Mouse (Mus musculus) R1 (cell line): ENCODE results near the gene Mup4.

ENCODE experiments used
- DNase-seq: peaks from one replicate; pipeline ENCODE4 v3.0.0-alpha.2; 2018; ENCODE audit warnings: low read depth, low spot score

Gene Mup4

DNA sequence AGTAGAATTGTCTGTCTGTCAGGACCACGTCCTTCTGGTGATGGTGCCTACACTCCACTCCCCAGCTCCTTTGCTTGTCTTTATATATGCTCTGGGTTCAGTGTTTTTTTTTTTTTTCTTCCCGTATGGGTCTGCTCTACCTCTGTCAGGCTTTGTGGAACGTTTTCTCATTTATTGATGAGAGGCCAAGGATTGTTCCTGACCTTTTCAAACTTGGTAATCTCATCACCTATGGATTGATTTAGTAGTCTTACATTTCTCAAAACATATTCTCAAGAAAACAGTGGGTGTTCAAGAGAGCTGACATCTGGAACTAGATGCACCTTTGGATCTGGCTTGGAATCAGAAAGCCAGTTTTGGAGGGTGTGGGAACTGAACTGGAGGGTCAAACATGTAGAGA is at the start of gene Mup4:
Mup4 (minus strand) TSS at position 101 of the 400 bp plus-strand sequence.
- no peak for DNase-seq

DNA sequence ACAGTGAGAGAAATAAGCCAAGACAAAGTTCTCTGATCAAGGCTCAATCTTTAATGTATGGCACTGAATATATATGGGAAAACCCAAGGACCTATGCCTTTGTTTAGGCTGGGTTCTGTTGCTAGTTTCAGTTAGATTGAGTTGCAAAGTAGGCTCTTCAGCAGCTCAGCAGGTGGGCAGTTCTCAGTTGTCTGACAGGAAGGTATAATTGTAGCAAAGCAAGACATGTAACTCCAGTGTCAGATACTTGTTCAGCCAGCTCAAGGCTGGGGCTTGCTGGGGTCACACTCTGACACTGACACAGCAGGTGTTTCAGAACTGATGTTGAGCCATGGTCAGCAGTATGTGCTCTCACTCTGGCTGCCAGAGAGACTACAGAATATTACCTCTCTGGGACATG is 37.4 kb upstream of the Mup4 start:
- peak; percentile 79 for DNase-seq

GRCm38 (mm10) chr4:59963405-59964344 is 3.2 kb upstream of the Mup4 start, which contains the start of gene Mup6:
TSS of gene Mup6 (plus strand) at chr4:59964294.
- peak; percentile 97 for DNase-seq

GRCm38 (mm10) chr4:59937543-59937942 is 23.0 kb downstream of the Mup4 start:
- no peak for DNase-seq

DNA sequence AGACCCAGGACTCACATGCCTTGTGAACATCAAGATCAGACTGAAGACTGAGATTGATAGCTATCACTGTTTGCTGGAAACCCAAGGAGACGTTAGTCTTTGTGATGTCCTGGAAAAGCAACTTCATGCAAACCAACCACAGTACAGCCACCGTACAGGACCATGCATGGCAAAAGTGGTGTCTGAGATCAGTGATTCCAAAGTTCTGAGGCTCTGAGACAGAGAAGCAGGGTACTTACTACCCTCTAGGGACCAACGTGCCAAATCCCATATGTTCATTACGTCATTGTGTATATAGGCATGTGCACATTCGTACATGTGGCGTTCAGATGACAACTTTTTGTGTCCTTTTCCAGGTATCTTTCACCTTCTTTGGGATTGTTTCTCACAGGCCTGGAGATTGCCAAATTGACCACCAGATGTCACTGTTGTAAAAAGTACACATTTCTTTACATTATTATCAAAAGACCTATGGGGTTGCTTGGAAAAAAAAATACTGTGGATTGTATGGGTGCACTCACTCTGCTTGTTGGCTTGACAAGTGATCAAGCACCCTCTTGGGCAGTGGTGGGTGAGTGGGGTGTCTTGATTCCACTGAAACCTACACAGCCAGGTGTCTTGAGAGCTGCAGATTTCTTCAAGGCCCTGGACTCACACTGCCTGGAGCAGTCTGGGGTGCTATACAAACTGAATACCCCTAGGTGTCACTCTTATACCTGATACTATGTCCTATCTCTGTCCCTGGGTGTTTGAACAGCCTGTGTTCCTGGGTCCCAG is 27.8 kb downstream of the Mup4 start:
- DNase-seq: peak; percentile 82

- peak; percentile 92 for DNase-seq
Measured at GRCm38 (mm10) chr4:59928347-59928746, 32.2 kb downstream of the Mup4 start.

DNA sequence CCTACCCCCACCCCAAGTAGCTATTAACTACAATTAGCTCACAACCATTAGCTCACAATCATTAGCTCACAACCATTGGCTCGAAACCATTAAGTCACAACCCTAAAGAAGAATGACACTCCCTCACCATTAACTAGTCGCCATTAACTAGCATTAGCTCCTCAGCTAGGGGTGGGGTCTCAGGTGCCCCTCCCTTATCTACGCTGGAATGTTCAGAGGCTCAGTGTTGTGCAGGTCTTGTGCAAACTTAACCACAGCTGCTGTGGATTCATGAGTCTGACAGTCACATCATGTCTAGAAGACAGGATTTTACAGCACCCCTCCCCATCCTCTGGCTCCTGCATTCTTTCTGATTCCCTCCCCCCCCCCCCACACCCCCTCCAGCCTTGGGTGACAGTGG is 32.8 kb downstream of the Mup4 start:
- DNase-seq: no peak

DNA sequence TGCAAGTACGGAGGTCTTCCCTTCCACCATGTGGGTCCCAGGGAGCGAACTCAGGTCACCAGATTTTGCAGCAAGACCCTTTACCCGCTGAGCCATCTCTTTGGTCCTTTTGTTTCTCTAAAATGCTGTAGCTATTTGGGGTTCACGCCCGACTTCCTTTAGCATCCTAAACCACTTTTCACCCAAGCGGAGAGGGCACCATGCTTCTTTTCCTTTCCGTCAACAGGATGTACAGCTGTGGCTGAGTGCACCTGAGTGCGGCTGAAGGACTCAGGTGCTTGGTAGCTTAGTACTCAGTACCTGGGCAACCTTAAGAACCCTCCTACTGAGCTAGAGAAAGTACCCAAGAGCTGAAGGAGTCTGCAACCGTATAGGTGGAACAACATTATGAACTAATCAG is 35.4 kb downstream of the Mup4 start:
- DNase-seq: no peak

DNA sequence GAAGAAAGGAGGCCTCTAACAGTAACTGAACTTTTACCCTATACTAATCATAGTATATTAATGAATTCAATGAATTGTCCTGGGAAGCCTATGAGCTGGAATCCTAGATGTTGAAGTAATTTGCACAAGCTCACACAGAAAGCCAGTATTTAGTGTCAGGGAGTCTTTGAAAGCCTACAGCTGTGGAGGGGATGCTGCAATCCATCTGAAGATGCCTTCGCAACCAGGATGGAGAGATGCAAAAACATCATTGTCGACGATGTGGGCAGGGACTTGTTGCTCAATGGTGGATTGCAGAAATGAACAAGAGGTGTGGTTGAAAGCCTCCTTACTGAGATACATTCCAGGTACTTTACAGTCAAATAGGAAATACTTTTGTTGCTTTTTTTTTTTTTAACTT is 42.5 kb downstream of the Mup4 start:
- no peak for DNase-seq

DNA sequence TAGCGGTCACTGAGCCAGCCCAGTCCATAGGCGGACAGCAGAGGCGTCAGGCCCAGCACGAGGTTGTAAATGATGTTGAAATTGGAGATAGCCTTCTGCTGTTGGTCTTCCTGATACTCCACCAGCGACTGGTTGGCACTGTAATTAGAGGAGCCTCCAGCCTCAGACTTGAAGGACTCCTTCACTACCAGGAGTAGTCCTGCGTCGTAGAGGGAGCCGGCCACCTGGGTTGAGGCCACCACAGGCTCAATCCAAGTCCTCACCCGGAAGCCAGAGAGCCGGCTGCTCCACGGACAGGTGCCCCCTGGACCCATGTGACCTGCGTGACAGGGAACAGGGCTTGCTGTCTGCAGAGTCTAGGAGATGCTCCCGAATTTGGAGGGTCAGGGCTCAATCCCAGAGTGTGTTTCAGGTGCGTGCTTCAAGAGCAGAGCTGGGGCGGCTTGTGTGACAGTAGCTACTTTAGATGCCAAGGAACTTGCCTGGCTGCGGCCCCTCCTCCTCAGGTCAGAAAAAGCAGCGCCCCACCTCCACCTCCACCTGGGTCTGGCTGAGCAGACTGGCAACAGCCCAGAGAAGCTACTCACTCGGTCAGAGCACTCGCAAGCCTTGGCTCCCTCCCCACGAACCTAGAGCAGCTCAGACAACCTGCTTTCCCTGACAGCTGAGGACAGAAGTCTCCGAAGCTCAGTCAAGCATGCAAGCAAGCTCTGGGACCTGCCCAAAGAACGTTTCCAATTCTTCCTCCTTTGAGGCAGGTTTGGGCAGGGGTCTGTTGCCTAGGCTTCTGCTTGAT is 45.7 kb downstream of the Mup4 start, which contains the start of gene Slc46a2:
Slc46a2 (minus strand) TSS at position 449 of the 796 bp plus-strand sequence.
- no peak for DNase-seq

- no peak for DNase-seq
Measured at GRCm38 (mm10) chr4:59908785-59909184, 51.7 kb downstream of the Mup4 start.

DNA sequence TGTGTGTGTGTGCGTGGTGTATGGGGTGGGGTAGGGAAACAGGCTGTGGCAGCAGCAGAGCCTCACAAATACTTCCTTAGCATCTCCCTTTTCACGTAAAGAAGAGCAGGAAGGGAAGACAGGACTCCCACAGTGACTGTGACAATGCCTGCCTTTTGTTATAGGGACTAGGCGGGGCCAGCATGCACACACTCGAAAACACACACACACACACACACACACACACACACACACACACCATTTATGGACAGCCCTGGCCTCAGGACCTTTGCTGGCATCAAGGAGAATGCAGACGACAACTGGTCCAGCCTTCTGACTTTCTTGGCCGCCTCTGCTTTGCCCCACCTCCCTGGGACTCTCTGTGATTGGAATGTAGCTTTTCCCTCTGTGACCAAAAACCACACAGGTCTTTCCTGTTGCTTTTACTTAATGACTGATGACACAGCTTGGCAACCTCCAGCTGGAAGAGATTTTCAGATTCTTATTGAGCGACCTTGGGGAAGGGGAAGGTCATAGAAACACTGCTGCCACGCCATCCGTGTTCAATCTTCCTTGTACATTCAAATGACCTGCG is 52.8 kb downstream of the Mup4 start:
- peak; percentile 84 for DNase-seq

GRCm38 (mm10) chr4:59907092-59907491 is 53.4 kb downstream of the Mup4 start:
- DNase-seq: no peak
